Mouse (Mus musculus) CH12.LX (cell line): ENCODE measurements around the gene Midn. TPM values are rescaled to one million over a fixed set of nuclear protein-coding genes. Genes with fewer than 3 reads are reported as not detected.

ENCODE experiments used
- DNase-seq: peaks from one replicate; pipeline ENCODE4 v3.0.0-alpha.2; 2013; ENCODE audit errors: extremely low read depth
- H3K27ac ChIP-seq: 2 replicates; pipeline ENCODE4 v1.5.1; 2012; ENCODE audit warnings: low read depth, mild to moderate bottlenecking, control low read depth, moderate library complexity; ENCODE audit not compliant: insufficient read depth
- H3K27me3 ChIP-seq: replicated peaks from 2 replicates; pipeline ENCODE3; 2012; ENCODE audit warnings: inconsistent platforms
- H3K36me3 ChIP-seq, 2 experiments: replicated peaks in 1 of 2; 2 replicates each; pipeline versions ENCODE3 to v1.6.1; 2012; ENCODE audit warnings: inconsistent platforms in 1 of 2, low read length in 1 of 2, mild to moderate bottlenecking in 1 of 2, mixed read lengths in 1 of 2, moderate library complexity in 1 of 2; ENCODE audit not compliant: control insufficient read depth in 1 of 2, insufficient read depth in 1 of 2
- H3K4me1 ChIP-seq, 2 experiments: 2 replicates each; pipeline ENCODE4 v1.6.1; 2012; ENCODE audit warnings: inconsistent platforms in 1 of 2, moderate library complexity in 1 of 2; ENCODE audit not compliant: insufficient read depth in 2 of 2, control insufficient read depth in 1 of 2
- H3K4me2 ChIP-seq: 2 replicates; pipeline ENCODE4 v1.6.1; 2012; ENCODE audit warnings: low read depth, mild to moderate bottlenecking, control low read depth; ENCODE audit not compliant: poor library complexity, insufficient read depth, severe bottlenecking
- H3K4me3 ChIP-seq, 3 experiments: fragments of 150-350 bp in 1 of 3; sonication (generic) in 1 of 3; replicated peaks in 1 of 3; 2 replicates each; pipeline versions ENCODE3 to v1.5.1; 2011 to 2012; ENCODE audit warnings: low read depth in 2 of 3, low read length in 2 of 3, mild to moderate bottlenecking in 2 of 3, moderate library complexity in 2 of 3, control low read depth in 1 of 3, improper control_type of control experiment in 1 of 3, inconsistent platforms in 1 of 3, mixed read lengths in 1 of 3; ENCODE audit not compliant: poor library complexity in 1 of 3
- H3K79me2 ChIP-seq: replicated peaks from 2 replicates; pipeline ENCODE4 v1.6.1; 2012; ENCODE audit warnings: mild to moderate bottlenecking, moderate library complexity; ENCODE audit not compliant: control insufficient read depth, poor library complexity, insufficient read depth, severe bottlenecking; ENCODE audit errors: extremely low read depth
- H3K9ac ChIP-seq: 2 replicates; pipeline ENCODE4 v1.6.1; 2012; ENCODE audit warnings: low read depth, mild to moderate bottlenecking, control low read depth, moderate library complexity; ENCODE audit not compliant: insufficient read depth
- H3K9me3 ChIP-seq: replicated peaks from 2 replicates; pipeline ENCODE3; 2012; ENCODE audit warnings: low read length, inconsistent platforms, mixed read lengths
- BHLHE40 ChIP-seq: IDR thresholded peaks from 2 replicates; pipeline ENCODE4 v1.6.1; 2011; ENCODE audit warnings: mild to moderate bottlenecking, low read depth, low read length, improper control_type of control experiment
- CHD2 ChIP-seq: IDR thresholded peaks from 2 replicates; pipeline ENCODE4 v1.6.1; 2011; ENCODE audit warnings: low read length, improper control_type of control experiment
- ELF1 ChIP-seq: IDR thresholded peaks from 2 replicates; pipeline ENCODE4 v1.6.1; 2014; ENCODE audit warnings: low read depth, mild to moderate bottlenecking, inconsistent platforms, low read length, improper control_type of control experiment
- EP300 ChIP-seq: IDR thresholded peaks from 2 replicates; pipeline ENCODE4 v1.6.1; 2011; ENCODE audit warnings: low read length, improper control_type of control experiment
- GABPA ChIP-seq: IDR thresholded peaks from 2 replicates; pipeline ENCODE4 v1.6.1; 2012; ENCODE audit warnings: low read depth, low read length, improper control_type of control experiment, inconsistent platforms; ENCODE audit not compliant: insufficient replicate concordance
- HCFC1 ChIP-seq: IDR thresholded peaks from 2 replicates; pipeline ENCODE4 v1.6.1; 2012; ENCODE audit warnings: low read depth, mild to moderate bottlenecking, inconsistent platforms, low read length, improper control_type of control experiment
- IRF4 ChIP-seq: IDR thresholded peaks from 2 replicates; pipeline ENCODE4 v1.6.1; 2014; ENCODE audit warnings: low read depth, mild to moderate bottlenecking, inconsistent platforms, low read length, improper control_type of control experiment
- JUND ChIP-seq: conservative IDR thresholded peaks from 2 replicates; pipeline ENCODE4 v1.6.1; 2011; ENCODE audit warnings: low read depth, low read length, improper control_type of control experiment
- MAX ChIP-seq: IDR thresholded peaks from 2 replicates; pipeline ENCODE4 v1.6.1; 2011; ENCODE audit warnings: low read length, improper control_type of control experiment
- MXI1 ChIP-seq: IDR thresholded peaks from 2 replicates; pipeline ENCODE4 v1.6.1; 2011; ENCODE audit warnings: mild to moderate bottlenecking, low read depth, low read length, improper control_type of control experiment
- NELFE ChIP-seq: IDR thresholded peaks from 2 replicates; pipeline ENCODE4 v1.6.1; 2011; ENCODE audit warnings: low read depth, low read length, improper control_type of control experiment
- NRF1 ChIP-seq: IDR thresholded peaks from 2 replicates; pipeline ENCODE4 v1.6.1; 2014; ENCODE audit warnings: low read depth, mild to moderate bottlenecking, inconsistent platforms, low read length, improper control_type of control experiment, moderate library complexity
- POLR2AphosphoS2 ChIP-seq: IDR thresholded peaks from 2 replicates; pipeline ENCODE4 v1.6.1; 2011; ENCODE audit warnings: low read depth, low read length, improper control_type of control experiment
- RAD21 ChIP-seq: IDR thresholded peaks from 2 replicates; pipeline ENCODE4 v1.6.1; 2011; ENCODE audit warnings: low read depth, mild to moderate bottlenecking, low read length, improper control_type of control experiment, moderate library complexity
- SMC3 ChIP-seq: IDR thresholded peaks from 2 replicates; pipeline ENCODE4 v1.6.1; 2011; ENCODE audit warnings: low read depth, low read length, improper control_type of control experiment
- TBP ChIP-seq: conservative IDR thresholded peaks from 2 replicates; pipeline ENCODE4 v1.6.1; 2011; ENCODE audit warnings: low read depth, low read length, improper control_type of control experiment
- TCF12 ChIP-seq: IDR thresholded peaks from 2 replicates; pipeline ENCODE4 v1.6.1; 2014; ENCODE audit warnings: low read depth, mild to moderate bottlenecking, inconsistent platforms, low read length, improper control_type of control experiment
- UBTF ChIP-seq: IDR thresholded peaks from 2 replicates; pipeline ENCODE4 v1.6.1; 2012; ENCODE audit warnings: low read depth, mild to moderate bottlenecking, inconsistent platforms, low read length, improper control_type of control experiment, moderate library complexity
- ZC3H11A ChIP-seq: IDR thresholded peaks from 2 replicates; pipeline ENCODE4 v1.6.1; 2012; ENCODE audit warnings: low read depth, mild to moderate bottlenecking, inconsistent platforms, low read length, improper control_type of control experiment
- ZMIZ1 ChIP-seq: IDR thresholded peaks from 2 replicates; pipeline ENCODE4 v1.6.1; 2012; ENCODE audit warnings: low read depth, mild to moderate bottlenecking, inconsistent platforms, low read length, improper control_type of control experiment
- ZNF384 ChIP-seq: IDR thresholded peaks from 2 replicates; pipeline ENCODE4 v1.6.1; 2012; ENCODE audit warnings: low read depth, low read length, improper control_type of control experiment, inconsistent platforms
- dilution Hi-C: fragments of 300-500 bp; cut with MboI; formaldehyde crosslinking; loops from 2 replicates; pipeline ENCODE4 v1.14.3; 2020; ENCODE audit warnings: low sequenced_read_pairs; ENCODE audit not compliant: extremely low pct_unique_long_range_greater_than_20kb, extremely low pct_ligation_motif_present
- in situ Hi-C: fragments of 300-500 bp; cut with MboI; formaldehyde crosslinking; loops from 3 replicates; pipeline ENCODE4 v1.14.3; 2019; ENCODE audit warnings: low sequenced_read_pairs, low pct_ligation_motif_present, low pct_unique_long_range_greater_than_20kb, mixed read lengths
- polyA plus RNA-seq: library from polyadenylated mRNA; unstranded; fragments of >175 nt; gene quantifications from 2 replicates; pipeline ENCODE4 v1.2.1, GENCODE M21; 2012; ENCODE audit warnings: low read depth; ENCODE audit not compliant: insufficient read length
- total RNA-seq, 2 experiments: library from RNA; depleted of rRNA; stranded (reverse); fragments of 300-350 nt in 1 of 2; fragments of >200 nt in 1 of 2; gene quantifications; 2 replicates each; pipeline ENCODE4 v1.2.3; 2012 to 2014

Midn gene
- total and polyA plus RNA-seq, 3 experiments = 4.7 to 33.2 (median 16.2) TPM

DNA sequence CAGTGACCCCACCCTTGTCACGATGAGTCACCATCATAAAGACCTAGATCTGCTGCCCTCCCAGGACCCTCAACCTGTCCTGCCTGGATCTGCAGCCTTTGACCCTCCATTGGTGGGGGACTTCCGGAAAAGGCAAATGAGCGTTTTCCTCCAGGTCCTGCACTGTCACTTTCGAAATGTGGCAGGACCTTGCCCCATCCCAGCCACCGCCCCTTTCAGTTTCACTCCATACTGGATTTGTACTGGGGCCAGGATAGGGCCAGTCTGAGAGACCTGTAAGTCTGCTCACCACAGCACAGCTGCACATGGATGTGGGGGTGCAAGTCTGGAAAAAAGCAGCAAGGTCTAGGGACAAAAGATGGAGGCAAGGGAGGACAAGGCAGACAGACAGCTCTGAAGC is 49.4 kb upstream of the Midn start:
- Histone ChIP-seq H3K27me3 (no peaks in the 10 kb centered on the region), H3K79me2 (peaks cover 42% of the 10 kb centered on the region), H3K4me1 (peaks cover 19 to 66% of the 10 kb centered on the region in 2 experiments), H3K9ac (no peak overlapping the region), H3K4me3 (no peak overlapping the region), H3K27ac (no peak overlapping the region), H3K9me3 (no peaks in the 10 kb centered on the region), H3K4me2 (no peak overlapping the region), H3K36me3 (peaks cover 7 to 59% of the 10 kb centered on the region in 2 experiments)
- DNase-seq = no peak
- in situ Hi-C loops = no loop called here
- dilution Hi-C loops = no loop called here
- TF ChIP-seq RAD21 (no peak), JUND (no peak), ELF1 (no peak), CHD2 (no peak), MXI1 (no peak)

GRCm38 (mm10) chr10:80100982-80101381 is 47.1 kb upstream of the Midn start:
- dilution Hi-C loops (no loop called here), in situ Hi-C loops (no loop called here)
- H3K9me3 ChIP-seq = no peaks in the 10 kb centered on the region
- TF ChIP-seq EP300 = no peak
- TF ChIP-seq ZC3H11A = no peak
- TF ChIP-seq ZMIZ1 = no peak
- no peak for TF ChIP-seq TCF12
- no peak for TF ChIP-seq UBTF
- TF ChIP-seq SMC3 = no peak
- no peak for TF ChIP-seq POLR2AphosphoS2
- TF ChIP-seq NELFE = no peak
- TF ChIP-seq GABPA = no peak
- no peak for TF ChIP-seq IRF4
- no peak for TF ChIP-seq ELF1
- TF ChIP-seq TBP = no peak
- no peak for TF ChIP-seq NRF1
- TF ChIP-seq HCFC1 = no peak
- no peak for TF ChIP-seq BHLHE40
- no peak for TF ChIP-seq MAX
- TF ChIP-seq ZNF384 = no peak
- H3K79me2 ChIP-seq = peaks cover 40% of the 10 kb centered on the region
- no peak overlapping the region for H3K27ac ChIP-seq
- peaks cover 27 to 83% of the 10 kb centered on the region in 2 experiments for H3K4me1 ChIP-seq
- peaks cover 3 to 38% of the 10 kb centered on the region in 2 experiments for H3K36me3 ChIP-seq
- peak overlapping the region; percentile 87; the same call in 1 of the 2 replicates for H3K4me2 ChIP-seq
- H3K4me3 ChIP-seq = no peak overlapping the region
- no peak for DNase-seq
- no peak overlapping the region; the same call in 1 of the 2 replicates for H3K9ac ChIP-seq
- H3K27me3 ChIP-seq = no peaks in the 10 kb centered on the region
